Mouse (Mus musculus) retina, adult 2 months (tissue): Measurements from ENCODE around the gene Mdfic.
"Not testable (repeated sequence)": the region's sequence is repeated elsewhere in the genome, so short reads cannot be mapped to it uniquely, and the experiment has no call there.

ENCODE experiments used
- DNase-seq: peaks from one replicate; pipeline ENCODE4 v3.0.0-alpha.2; 2012; ENCODE audit warnings: low read depth, low spot score

The Mdfic gene

GRCm38 (mm10) chr6:15720461-15720817, at the start of gene Mdfic:
Gene Mdfic, plus strand, starts transcription at chr6:15720661.
- DNase-seq: no peak

- no peak for DNase-seq
These were observed 49.1 kb upstream of the Mdfic start for GRCm38 (mm10) chr6:15671364-15671763.

GRCm38 (mm10) chr6:15710080-15710479, 10.4 kb upstream of the Mdfic start:
- DNase-seq: no peak

GRCm38 (mm10) chr6:15710706-15711105, 9.8 kb upstream of the Mdfic start:
- no peak for DNase-seq

- DNase-seq: no peak
These were observed 7.5 kb upstream of the Mdfic start for GRCm38 (mm10) chr6:15712860-15713385.

- DNase-seq: not testable (repeated sequence)
These were observed 6.4 kb upstream of the Mdfic start for GRCm38 (mm10) chr6:15714036-15714435.

- DNase-seq: no peak
These were observed 5.2 kb upstream of the Mdfic start for GRCm38 (mm10) chr6:15714996-15715844.

GRCm38 (mm10) chr6:15719919-15720318, 542 bp upstream of the Mdfic start:
- no peak for DNase-seq

- no peak for DNase-seq
These were observed 606 bp downstream of the Mdfic start for GRCm38 (mm10) chr6:15720818-15721715.

- DNase-seq: no peak
These were observed 1.2 kb downstream of the Mdfic start for GRCm38 (mm10) chr6:15721716-15722031.

- DNase-seq: not testable (repeated sequence)
These were observed 2.2 kb downstream of the Mdfic start for GRCm38 (mm10) chr6:15722631-15723030.

- no peak for DNase-seq
These were observed 3.8 kb downstream of the Mdfic start for GRCm38 (mm10) chr6:15724304-15724703.

GRCm38 (mm10) chr6:15726422-15726821, 6.0 kb downstream of the Mdfic start:
- DNase-seq: no peak

GRCm38 (mm10) chr6:15727681-15728410, 7.4 kb downstream of the Mdfic start:
- DNase-seq: no peak

GRCm38 (mm10) chr6:15728844-15729577, 8.6 kb downstream of the Mdfic start:
- DNase-seq: no peak

- DNase-seq: no peak
These were observed 9.8 kb downstream of the Mdfic start for GRCm38 (mm10) chr6:15730258-15730657.

- DNase-seq: no peak
These were observed 10.2 kb downstream of the Mdfic start for GRCm38 (mm10) chr6:15730666-15731065.

- no peak for DNase-seq
These were observed 11.0 kb downstream of the Mdfic start for GRCm38 (mm10) chr6:15731452-15731851.

GRCm38 (mm10) chr6:15737312-15737911, 17.0 kb downstream of the Mdfic start:
- no peak for DNase-seq

- DNase-seq: no peak
These were observed 18.0 kb downstream of the Mdfic start for GRCm38 (mm10) chr6:15738331-15738943.
